1 mouse cellular context compared by ENCODE assay signal in the genomic region with DNA sequence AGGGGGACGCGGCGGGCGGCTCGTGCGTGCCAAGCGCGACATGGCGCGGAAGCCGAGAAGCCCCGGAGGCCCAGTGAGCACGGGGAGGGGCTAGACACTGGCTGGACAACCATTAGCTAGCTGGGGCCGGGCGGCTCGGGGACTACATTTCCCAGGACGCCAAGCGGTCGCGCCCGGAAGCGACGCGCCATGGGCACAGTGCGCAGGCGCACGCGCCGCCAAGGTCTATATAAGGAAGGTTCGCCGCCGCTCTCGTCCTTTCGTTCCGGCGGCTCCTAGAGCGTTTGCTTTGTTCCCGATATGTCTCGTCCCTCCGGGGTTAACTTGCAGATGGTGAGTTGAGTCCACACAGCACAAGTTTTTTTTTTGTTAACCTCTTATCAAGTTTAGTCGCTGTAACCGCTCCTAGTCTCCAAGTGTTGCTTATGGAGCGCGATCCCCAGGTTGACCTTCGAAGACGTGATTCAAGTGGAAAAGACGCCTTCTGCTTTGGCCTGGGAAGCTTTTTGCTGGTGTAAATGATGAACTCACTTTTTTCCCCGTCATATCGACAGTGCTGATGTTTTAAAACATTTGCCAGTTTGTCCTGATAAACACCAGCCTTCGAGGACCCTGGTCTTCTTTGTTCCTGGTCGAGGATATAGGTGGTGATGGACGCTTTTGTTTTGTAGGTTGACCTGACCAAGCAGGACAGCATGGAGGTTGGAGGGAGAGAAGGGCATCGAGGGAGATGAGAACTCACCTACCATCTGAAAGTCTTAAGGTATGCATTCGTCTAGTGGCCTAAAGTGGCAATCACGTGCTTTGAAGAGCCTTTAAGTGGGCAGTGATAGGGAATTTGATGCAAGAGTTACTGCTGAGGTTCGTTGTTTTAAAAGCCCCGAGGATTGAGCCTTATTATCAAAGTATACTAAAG.
TF ChIP-seq lines count a peak whose summit lies in the region.

Gene Znfx1 (minus strand): TSS at position 51 of the 916 bp plus-strand sequence.

TF ChIP-seq in CH12.LX, 34 proteins besides CTCF, POLR2A, EP300 and RAD21 (continued from another document):
- TF ChIP-seq ZC3H11A (IDR thresholded peaks at IDR 0.05; ENCODE audit: low read depth, low read length) (no peak), TCF12 (IDR thresholded peaks at IDR 0.05; ENCODE audit: low read depth, low read length) (peak; percentile 98), MAX (IDR thresholded peaks at IDR 0.05; ENCODE audit: low read length) (peak; percentile 75), HCFC1 (IDR thresholded peaks at IDR 0.05; ENCODE audit: low read depth, low read length) (peak; percentile 98), UBTF (IDR thresholded peaks at IDR 0.05; ENCODE audit: low read depth, low read length) (no peak), TBP (conservative IDR thresholded peaks at IDR 0.05; ENCODE audit: low read depth, low read length) (peak; percentile 99), E2F4 (IDR thresholded peaks at IDR 0.05; ENCODE audit: insufficient replicate concordance, low read depth, low read length) (no peak), SIN3A (IDR thresholded peaks at IDR 0.05; ENCODE audit: low read length) (peak; percentile 73), USF2 (conservative IDR thresholded peaks at IDR 0.05; ENCODE audit: low read depth, low read length) (no peak), ELF1 (IDR thresholded peaks at IDR 0.05; ENCODE audit: low read depth, low read length) (peak; percentile 83), NRF1 (IDR thresholded peaks at IDR 0.05; ENCODE audit: low read depth, low read length) (peak; percentile 97), POLR2AphosphoS2 (IDR thresholded peaks at IDR 0.05; ENCODE audit: low read depth, low read length) (peak; percentile 99)
